Mouse (Mus musculus) forebrain, embryonic 10.5 days (tissue): ENCODE data around the gene Nlrp9b. TPM values are rescaled to one million over a fixed set of nuclear protein-coding genes. Genes with fewer than 3 reads are reported as not detected.

Experiments used
- polyA plus RNA-seq: library from polyadenylated mRNA; unstranded; fragments of >200 nt; fragmentation: Nextera tagmentation; extraction: Ambion mirVana; gene quantifications from 2 replicates; pipeline ENCODE4 v1.2.1, GENCODE M21; 2016

The Nlrp9b gene
- polyA plus RNA-seq, 1 experiment from 2014 or later, result not detected

Other genes with a start within 250 kb of the Nlrp9b start
- 84.2 and 97.3 TPM in 2 replicates for gene Nectin2, start 241.0 kb upstream of the Nlrp9b start, polyA plus RNA-seq
- gene Bcam, start 220.4 kb upstream of the Nlrp9b start, polyA plus RNA-seq, result 33.1 and 37.3 TPM in 2 replicates
- 0.53 and 1.2 TPM in 2 replicates for gene Cblc, start 194.7 kb upstream of the Nlrp9b start, polyA plus RNA-seq
- gene Bcl3, start 168.7 kb upstream of the Nlrp9b start, polyA plus RNA-seq, result 0.91 and 1.4 TPM in 2 replicates
- 0.26 TPM in 1 of 2 replicates, not detected in the other for gene Gm19345, start 139.5 kb upstream of the Nlrp9b start, polyA plus RNA-seq
- gene Ceacam16, start 130.2 kb upstream of the Nlrp9b start, polyA plus RNA-seq, result not detected in 2 replicates
- gene Ceacam19, start 103.5 kb upstream of the Nlrp9b start, polyA plus RNA-seq, result not detected in 2 replicates
- 4.7 and 4.8 TPM in 2 replicates for gene Pvr, start 70.3 kb upstream of the Nlrp9b start, polyA plus RNA-seq
- gene Igsf23, start 40.7 kb upstream of the Nlrp9b start, polyA plus RNA-seq, result 0.11 TPM in 1 of 2 replicates, not detected in the other
- gene Ceacam20, start 26.1 kb upstream of the Nlrp9b start, polyA plus RNA-seq, result not detected in 2 replicates
- gene Vmn1r91, start 108.2 kb downstream of the Nlrp9b start, polyA plus RNA-seq, result not detected in 2 replicates
- gene Gm16442, start 131.1 kb downstream of the Nlrp9b start, polyA plus RNA-seq, result not detected in 2 replicates
- not detected in 2 replicates for gene Vmn1r93, start 147.6 kb downstream of the Nlrp9b start, polyA plus RNA-seq
- gene Vmn1r94, start 176.9 kb downstream of the Nlrp9b start, polyA plus RNA-seq, result not detected in 2 replicates
- not detected in 2 replicates for gene Vmn1r95, start 202.2 kb downstream of the Nlrp9b start, polyA plus RNA-seq
- gene Gm6164, start 214.1 kb downstream of the Nlrp9b start, polyA plus RNA-seq, result not detected in 2 replicates
- not detected in 2 replicates for gene Gm4498, start 242.4 kb downstream of the Nlrp9b start, polyA plus RNA-seq